Mouse (Mus musculus): ENCODE results near the gene Tiam1. TPM values are rescaled to one million over a fixed set of nuclear protein-coding genes. Genes with fewer than 3 reads are reported as not detected.

Tiam1 gene
- polyA plus RNA-seq, 1 experiment from 2014 or later = 18.5 TPM

- Histone ChIP-seq H3K9ac (no peak overlapping the region), H3K27ac (ENCODE audit: low read depth) (no peak overlapping the region), H3K4me3 (ENCODE audit: low read depth, low read length) (no peak overlapping the region), H3K9me3 (ENCODE audit: low read depth, low read length) (no peaks in the 10 kb centered on the region), H3K27me3 (ENCODE audit: insufficient read depth, low read length) (peaks cover 7% of the 10 kb centered on the region; the same call in 1 of the 2 replicates), H3K4me1 (ENCODE audit: insufficient read depth) (no peaks in the 10 kb centered on the region), H3K36me3 (ENCODE audit: insufficient read depth) (no peaks in the 10 kb centered on the region), H3K4me2 (peak overlapping the region; percentile 10; the same call in 1 of the 2 replicates)
- WGBS = 71% methylated on average over 12 of the region's 12 CpGs
- no peak for ATAC-seq (ENCODE audit: insufficient read depth)
- TF ChIP-seq CTCF (IDR thresholded peaks at IDR 0.05; ENCODE audit: low read depth) = no peak
- no peak for DNase-seq
Measured at GRCm38 (mm10) chr16:90138151-90138550, 5.4 kb downstream of the Tiam1 start.

GRCm38 (mm10) chr16:90137175-90137574 is 6.4 kb downstream of the Tiam1 start:
- H3K4me2 ChIP-seq = no peak overlapping the region
- no peaks in the 10 kb centered on the region for H3K9me3 ChIP-seq (ENCODE audit: low read depth, low read length)
- no peaks in the 10 kb centered on the region for H3K4me1 ChIP-seq (ENCODE audit: insufficient read depth)
- H3K27me3 ChIP-seq (ENCODE audit: insufficient read depth, low read length) = peaks cover 1% of the 10 kb centered on the region; the same call in 1 of the 2 replicates
- H3K9ac ChIP-seq = no peak overlapping the region
- no peak overlapping the region for H3K27ac ChIP-seq (ENCODE audit: low read depth)
- WGBS = 98% methylated on average over 23 of the region's 23 CpGs
- H3K36me3 ChIP-seq (ENCODE audit: insufficient read depth) = no peaks in the 10 kb centered on the region
- DNase-seq = no peak
- no peak overlapping the region for H3K4me3 ChIP-seq (ENCODE audit: low read depth, low read length)
- TF ChIP-seq CTCF (IDR thresholded peaks at IDR 0.05; ENCODE audit: low read depth) = no peak
- ATAC-seq (ENCODE audit: insufficient read depth) = no peak; the same call in 1 of the 2 replicates

- Histone ChIP-seq H3K9ac (no peak overlapping the region), H3K4me2 (no peak overlapping the region), H3K27me3 (ENCODE audit: insufficient read depth, low read length) (no peaks in the 10 kb centered on the region), H3K27ac (ENCODE audit: low read depth) (no peak overlapping the region), H3K9me3 (ENCODE audit: low read depth, low read length) (no peaks in the 10 kb centered on the region), H3K4me1 (ENCODE audit: insufficient read depth) (no peaks in the 10 kb centered on the region), H3K4me3 (ENCODE audit: low read depth, low read length) (no peak overlapping the region), H3K36me3 (ENCODE audit: insufficient read depth) (no peaks in the 10 kb centered on the region)
- WGBS = 88% methylated on average over 3 of the region's 3 CpGs
- DNase-seq (no peak), ATAC-seq (ENCODE audit: insufficient read depth) (no peak)
- TF ChIP-seq CTCF (IDR thresholded peaks at IDR 0.05; ENCODE audit: low read depth) = peak; percentile 51
Measured at GRCm38 (mm10) chr16:90135580-90135979, 8.0 kb downstream of the Tiam1 start.

GRCm38 (mm10) chr16:90134351-90134750 is 9.2 kb downstream of the Tiam1 start:
- DNase-seq (no peak), ATAC-seq (ENCODE audit: insufficient read depth) (no peak)
- TF ChIP-seq CTCF (IDR thresholded peaks at IDR 0.05; ENCODE audit: low read depth) = no peak
- 79% methylated on average over 7 of the region's 7 CpGs for WGBS
- no peaks in the 10 kb centered on the region for H3K27me3 ChIP-seq (ENCODE audit: insufficient read depth, low read length)
- peaks cover 3% of the 10 kb centered on the region; the same call in 1 of the 2 replicates for H3K4me1 ChIP-seq (ENCODE audit: insufficient read depth)
- no peak overlapping the region for H3K4me2 ChIP-seq
- H3K9ac ChIP-seq = no peak overlapping the region
- H3K9me3 ChIP-seq (ENCODE audit: low read depth, low read length) = no peaks in the 10 kb centered on the region
- no peak overlapping the region for H3K27ac ChIP-seq (ENCODE audit: low read depth)
- no peaks in the 10 kb centered on the region for H3K36me3 ChIP-seq (ENCODE audit: insufficient read depth)
- H3K4me3 ChIP-seq (ENCODE audit: low read depth, low read length) = no peak overlapping the region

- no peak for TF ChIP-seq CTCF (IDR thresholded peaks at IDR 0.05; ENCODE audit: low read depth)
- Histone ChIP-seq H3K27me3 (ENCODE audit: insufficient read depth, low read length) (no peaks in the 10 kb centered on the region), H3K4me3 (ENCODE audit: low read depth, low read length) (no peak overlapping the region), H3K4me1 (ENCODE audit: insufficient read depth) (peaks cover 13% of the 10 kb centered on the region; the same call in 1 of the 2 replicates), H3K36me3 (ENCODE audit: insufficient read depth) (no peaks in the 10 kb centered on the region), H3K9me3 (ENCODE audit: low read depth, low read length) (no peaks in the 10 kb centered on the region), H3K27ac (ENCODE audit: low read depth) (no peak overlapping the region), H3K4me2 (no peak overlapping the region), H3K9ac (no peak overlapping the region)
- ATAC-seq (ENCODE audit: insufficient read depth) (no peak), DNase-seq (no peak)
- WGBS = 59% methylated on average over 7 of the region's 7 CpGs
Measured at GRCm38 (mm10) chr16:90132816-90133215, 10.8 kb downstream of the Tiam1 start.

GRCm38 (mm10) chr16:90132331-90132730 is 11.2 kb downstream of the Tiam1 start:
- Histone ChIP-seq H3K27ac (ENCODE audit: low read depth) (no peak overlapping the region), H3K4me1 (ENCODE audit: insufficient read depth) (peaks cover 13% of the 10 kb centered on the region; the same call in 1 of the 2 replicates), H3K27me3 (ENCODE audit: insufficient read depth, low read length) (no peaks in the 10 kb centered on the region), H3K9ac (no peak overlapping the region), H3K4me3 (ENCODE audit: low read depth, low read length) (no peak overlapping the region), H3K4me2 (no peak overlapping the region), H3K36me3 (ENCODE audit: insufficient read depth) (no peaks in the 10 kb centered on the region), H3K9me3 (ENCODE audit: low read depth, low read length) (no peaks in the 10 kb centered on the region)
- WGBS = 45% methylated on average over 10 of the region's 10 CpGs
- ATAC-seq (ENCODE audit: insufficient read depth) = no peak
- TF ChIP-seq CTCF (IDR thresholded peaks at IDR 0.05; ENCODE audit: low read depth) = no peak
- no peak for DNase-seq

GRCm38 (mm10) chr16:90128817-90129587 is 14.6 kb downstream of the Tiam1 start:
- peak overlapping the region; percentile 63; the same call in 1 of the 2 replicates for H3K27ac ChIP-seq (ENCODE audit: low read depth)
- H3K9ac ChIP-seq = no peak overlapping the region
- DNase-seq (peak; percentile 74), ATAC-seq (ENCODE audit: insufficient read depth) (peak; percentile 80)
- 22% methylated on average over 19 of the region's 19 CpGs for WGBS
- H3K9me3 ChIP-seq (ENCODE audit: low read depth, low read length) = no peaks in the 10 kb centered on the region
- no peak overlapping the region for H3K4me3 ChIP-seq (ENCODE audit: low read depth, low read length)
- H3K4me1 ChIP-seq (ENCODE audit: insufficient read depth) = peaks cover 20% of the 10 kb centered on the region; the same call in 1 of the 2 replicates
- H3K27me3 ChIP-seq (ENCODE audit: insufficient read depth, low read length) = no peaks in the 10 kb centered on the region
- H3K4me2 ChIP-seq = no peak overlapping the region
- H3K36me3 ChIP-seq (ENCODE audit: insufficient read depth) = no peaks in the 10 kb centered on the region
- TF ChIP-seq CTCF (IDR thresholded peaks at IDR 0.05; ENCODE audit: low read depth) = peak; percentile 36; the same call in 1 of the 2 replicates

All from lung, embryonic 14.5 days (tissue).